In the genomic region with DNA sequence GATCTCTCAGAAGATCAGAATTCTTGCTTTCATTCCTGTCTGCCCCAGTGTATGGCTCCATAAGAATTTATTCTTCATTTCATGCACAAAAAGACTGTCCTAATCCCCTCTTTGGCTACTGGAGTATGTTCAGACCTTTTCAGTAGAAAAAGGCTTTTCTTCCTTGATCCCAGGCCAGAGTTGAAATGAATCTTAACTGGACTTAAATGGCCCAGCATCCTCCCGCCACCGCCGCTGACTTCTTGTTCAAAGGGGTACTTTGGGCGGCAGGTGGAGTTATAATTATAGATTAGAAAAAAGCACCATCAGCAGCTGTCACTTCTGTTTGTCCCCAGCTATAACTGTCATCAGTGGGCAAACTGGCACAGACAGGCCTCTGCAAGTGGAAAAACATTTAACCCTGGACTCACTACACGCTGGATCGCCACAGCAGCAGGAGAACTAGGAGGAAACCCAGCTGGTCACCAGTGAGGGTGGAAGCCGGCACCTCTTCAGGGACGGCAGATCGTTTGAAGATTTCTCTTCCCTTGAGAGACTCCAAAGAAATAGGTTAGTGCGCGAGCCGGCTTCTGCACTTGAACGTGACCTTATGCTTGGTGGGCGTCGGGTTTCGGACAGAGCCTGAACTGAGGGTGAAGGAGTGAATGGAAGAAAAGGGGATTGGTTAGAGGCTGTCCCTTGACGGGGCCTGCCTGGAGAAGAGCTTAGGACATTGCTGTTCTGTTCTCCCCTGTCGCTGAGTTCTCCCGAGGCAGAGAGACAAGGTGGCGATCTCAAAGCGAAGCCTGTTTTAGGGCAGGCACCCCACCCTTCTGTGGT, we compare ENCODE assay signal across 10 mouse cellular contexts. TPM values are rescaled to one million over a fixed set of nuclear protein-coding genes. Genes with fewer than 3 reads are reported as not detected.
A peak's percentile ranks its signal among the peaks of the same experiment; 100 is the strongest.
DNase-seq lines count a peak whose midpoint lies in the region; ATAC-seq and TF ChIP-seq lines count a peak whose summit lies in the region.
"Had no signal": no experiment of that assay in that cellular context is flagged by ENCODE, and none has a peak within 500 bp of the region (broad histone marks: within the 10 kb centered on the region; RNA-seq: fewer than 3 reads in every experiment).

Gene Best3 (plus strand): TSS at position 51 of the 819 bp plus-strand sequence.

- H3K36me3 ChIP-seq in kidney, embryonic 16.5 days (ENCODE audit: insufficient read depth, low read length) = no peaks in the 10 kb centered on the region
- H3K36me3 ChIP-seq in kidney, adult 2 months (ENCODE audit: control insufficient read depth, insufficient read depth, low read length) = no peaks in the 10 kb centered on the region
- H3K36me3 ChIP-seq in hindbrain, postnatal 0 days (ENCODE audit: insufficient read depth, low read length) = no peaks in the 10 kb centered on the region
- no peaks in the 10 kb centered on the region for H3K36me3 ChIP-seq in neural tube, embryonic 15.5 days

- ATAC-seq in kidney, embryonic 16.5 days (ENCODE audit: low FRiP score, low TSS enrichment) = no peak; the same call in 1 of the 2 replicates
- ATAC-seq in hindbrain, postnatal 0 days = no peak; the same call in 1 of the 2 replicates
- no peak for ATAC-seq in neural tube, embryonic 15.5 days (ENCODE audit: low FRiP score)
- no peak for ATAC-seq in erythroid progenitor cell, adult 5-6 weeks (replicated peaks; ENCODE audit: low FRiP score, poor library complexity, severe bottlenecking)
- ATAC-seq in megakaryocyte progenitor cell, adult 5-6 weeks (replicated peaks; ENCODE audit: poor library complexity) = no peak

- DNase-seq in embryo, embryonic 11 days = peak; percentile 45
- no peak for DNase-seq in embryo, embryonic 10.5 days (ENCODE audit: low spot score)
- DNase-seq in kidney, adult 2 months = no peak
- DNase-seq in hindbrain, postnatal 0 days (ENCODE audit: low spot score) = no peak
- DNase-seq: B cell, adult 2 months; cerebellum, adult 11-12 months had no signal

- H3K4me2 ChIP-seq in kidney, embryonic 16.5 days (replicated peaks; ENCODE audit: low read depth, low read length) = peak within 1 kb of the TSS; percentile 41
- peak within 1 kb of the TSS; percentile 27 for H3K4me2 ChIP-seq in hindbrain, postnatal 0 days (ENCODE audit: low read depth, low read length)
- H3K4me2 ChIP-seq in neural tube, embryonic 15.5 days = peak within 1 kb of the TSS; percentile 5; the same call in 1 of the 2 replicates

- TF ChIP-seq POLR2A in kidney, adult 2 months (IDR thresholded peaks at IDR 0.05; ENCODE audit: low read depth, low read length) = no peak

- peaks cover 12% of the 10 kb centered on the region; the same call in 1 of the 2 replicates for H3K4me1 ChIP-seq in kidney, embryonic 16.5 days (ENCODE audit: insufficient read depth, low read length)
- H3K4me1 ChIP-seq in kidney, adult 2 months (ENCODE audit: control insufficient read depth, insufficient read depth, low read length) = 0 out of 2 replicates have a peak, but pooled peaks cover 6% of the 10 kb centered on the region
- H3K4me1 ChIP-seq in hindbrain, postnatal 0 days (ENCODE audit: insufficient read depth, low read length) = 0 out of 2 replicates have a peak, but pooled peaks cover 3% of the 10 kb centered on the region
- H3K4me1 ChIP-seq in neural tube, embryonic 15.5 days = peaks cover 20% of the 10 kb centered on the region

- no peak within 1 kb of the TSS for H3K27ac ChIP-seq in kidney, embryonic 16.5 days (ENCODE audit: low read length)
- H3K27ac ChIP-seq in kidney, adult 2 months (ENCODE audit: insufficient read depth, low read depth, low read length) = no peak within 1 kb of the TSS
- H3K27ac ChIP-seq in hindbrain, postnatal 0 days = no peak within 1 kb of the TSS
- H3K27ac ChIP-seq in neural tube, embryonic 15.5 days (replicated peaks) = no peak within 1 kb of the TSS

- TF ChIP-seq CTCF in kidney, adult 2 months (conservative IDR thresholded peaks at IDR 0.05; ENCODE audit: insufficient read depth, insufficient read length, low read depth, low read length) = no peak
- TF ChIP-seq CTCF in hindbrain, postnatal 0 days (IDR thresholded peaks at IDR 0.05; ENCODE audit: low read depth) = no peak

- 31% methylated on average over 21 of the region's 21 CpGs for WGBS in kidney, embryonic 16.5 days
- 40% methylated on average over 21 of the region's 21 CpGs for WGBS in kidney, adult 2 months
- 40% methylated on average over 21 of the region's 21 CpGs for WGBS in hindbrain, postnatal 0 days
- WGBS in neural tube, embryonic 15.5 days = 44% methylated on average over 21 of the region's 21 CpGs

- H3K9ac ChIP-seq in kidney, embryonic 16.5 days (replicated peaks; ENCODE audit: low read length) = 0 out of 2 replicates have a peak within 1 kb of the TSS, but pooled peaks have one; percentile 17
- H3K9ac ChIP-seq in hindbrain, postnatal 0 days (replicated peaks; ENCODE audit: low read length) = no peak within 1 kb of the TSS
- no peak within 1 kb of the TSS for H3K9ac ChIP-seq in neural tube, embryonic 15.5 days (replicated peaks)

- H3K4me3 ChIP-seq in kidney, embryonic 16.5 days (ENCODE audit: low read length) = no peak within 1 kb of the TSS
- no peak within 1 kb of the TSS for H3K4me3 ChIP-seq in kidney, adult 2 months (ENCODE audit: insufficient read depth, low read depth, low read length)
- no peak within 1 kb of the TSS for H3K4me3 ChIP-seq in hindbrain, postnatal 0 days (ENCODE audit: low read length)
- H3K4me3 ChIP-seq in neural tube, embryonic 15.5 days (replicated peaks) = no peak within 1 kb of the TSS

- H3K9me3 ChIP-seq in kidney, embryonic 16.5 days (ENCODE audit: low read length) = no peaks in the 10 kb centered on the region
- H3K9me3 ChIP-seq in hindbrain, postnatal 0 days (ENCODE audit: low read length) = no peaks in the 10 kb centered on the region
- no peaks in the 10 kb centered on the region for H3K9me3 ChIP-seq in neural tube, embryonic 15.5 days (replicated peaks)

- no peaks in the 10 kb centered on the region for H3K27me3 ChIP-seq in kidney, embryonic 16.5 days (ENCODE audit: insufficient read depth, low read length)
- H3K27me3 ChIP-seq in kidney, adult 2 months (replicated peaks; ENCODE audit: control insufficient read depth, insufficient read depth, low read length) = no peaks in the 10 kb centered on the region
- H3K27me3 ChIP-seq in hindbrain, postnatal 0 days (ENCODE audit: insufficient read depth, low read length) = no peaks in the 10 kb centered on the region
- no peaks in the 10 kb centered on the region for H3K27me3 ChIP-seq in neural tube, embryonic 15.5 days (replicated peaks)

RNA-seq across cellular contexts. Expression of gene Best3, which starts in this region (rescaled TPM):
- polyA plus RNA-seq in kidney, embryonic 16.5 days (2015; fragmentation: Nextera tagmentation; extraction: Ambion mirVana) = 0.18 and 0.32 TPM in 2 replicates
- polyA plus RNA-seq in kidney, adult 2 months (2012; rRNA removed) = 0.97 and 1.1 TPM in 2 replicates
- total RNA-seq in hindbrain, postnatal 0 days (2014; rRNA removed) = 0.05 TPM in 1 of 2 replicates, not detected in the other
- polyA plus RNA-seq in hindbrain, postnatal 0 days (2015; fragmentation: Nextera tagmentation; extraction: Ambion mirVana) = 0.15 and 0.23 TPM in 2 replicates
- 0.10 and 0.14 TPM in 2 replicates for polyA plus RNA-seq in neural tube, embryonic 15.5 days (2015; fragmentation: Nextera tagmentation; extraction: Ambion mirVana)
- not detected in 2 replicates for total RNA-seq in erythroid progenitor cell, adult 5-6 weeks (2015; ENCODE audit: low replicate concordance)
- total RNA-seq in erythroid progenitor cell, adult 5-6 weeks (2017; ENCODE audit: low replicate concordance) = not detected in 2 replicates
- not detected in 2 replicates for total RNA-seq in megakaryocyte progenitor cell, adult 5-6 weeks (2015)
- total RNA-seq in megakaryocyte progenitor cell, adult 5-6 weeks (2017) = not detected in 2 replicates
